Mouse (Mus musculus): ENCODE results near the gene Armc3.

GRCm38 (mm10) chr2:19270709-19271120 lies 71.6 kb downstream of the Armc3 start:
- TF ChIP-seq ELF1 (IDR thresholded peaks at IDR 0.05; ENCODE audit: low read depth, low read length) (no peak), POLR2A (IDR thresholded peaks at IDR 0.05; ENCODE audit: control insufficient read depth in 1 of 2, insufficient read depth in 1 of 2, low read depth in 1 of 2, low read length in 2 of 2, poor library complexity in 1 of 2) (no peak), EP300 (IDR thresholded peaks at IDR 0.05; ENCODE audit: low read depth in 1 of 2, low read length in 2 of 2) (no peak), CTCF (IDR thresholded peaks at IDR 0.05 in 2 of 3, conservative IDR thresholded peaks at IDR 0.05 in 1 of 3; ENCODE audit: control insufficient read depth in 1 of 3, insufficient read depth in 1 of 3, low read depth in 2 of 3, low read length in 3 of 3, poor library complexity in 1 of 3, severe bottlenecking in 1 of 3) (no peak), HCFC1 (IDR thresholded peaks at IDR 0.05; ENCODE audit: low read depth, low read length) (no peak)

Data from MEL (cell line).